Mouse (Mus musculus) lung, adult 2 months (tissue): Measurements from ENCODE around the gene Itga8. TPM values are rescaled to one million over a fixed set of nuclear protein-coding genes. Genes with fewer than 3 reads are reported as not detected.

Experiments used
- DNase-seq: peaks from one replicate; pipeline ENCODE4 v3.0.0; 2022
- H3K4me1 ChIP-seq: fragments of 200-500 bp; 2 replicates; pipeline ENCODE4 v1.6.1; 2011; ENCODE audit warnings: low read length; ENCODE audit not compliant: control insufficient read depth, insufficient read depth
- H3K4me3 ChIP-seq: fragments of 200-500 bp; replicated peaks from 2 replicates; pipeline ENCODE3; 2011; ENCODE audit warnings: low read depth, mild to moderate bottlenecking, control low read depth, low read length; ENCODE audit errors: extremely low read depth
- CTCF ChIP-seq: fragments of 200-500 bp; IDR thresholded peaks from 2 replicates; pipeline ENCODE4 v1.5.1; 2011; ENCODE audit warnings: mild to moderate bottlenecking, low read length, control low read depth; ENCODE audit not compliant: insufficient read depth
- POLR2A ChIP-seq: fragments of 200-500 bp; IDR thresholded peaks from 2 replicates; pipeline ENCODE4 v1.6.1; 2011; ENCODE audit warnings: low read depth, mild to moderate bottlenecking, control low read depth, low read length, borderline replicate concordance; ENCODE audit errors: extremely low read depth
- WGBS: fragments of 180-500 bp; shearing (Covaris S2); methylation state at CpG from one replicate; pipeline ENCODE4 v1.1.7; 2018; 5-methylcytosine and 5-hydroxymethylcytosine counted together
- polyA plus RNA-seq: library from polyadenylated mRNA; depleted of rRNA; stranded (reverse); fragments of >200 nt; gene quantifications from 2 replicates; pipeline ENCODE4 v1.2.3, GENCODE M21; 2012

The Itga8 gene
- polyA plus RNA-seq, 1 experiment, result 57.7 TPM

DNA sequence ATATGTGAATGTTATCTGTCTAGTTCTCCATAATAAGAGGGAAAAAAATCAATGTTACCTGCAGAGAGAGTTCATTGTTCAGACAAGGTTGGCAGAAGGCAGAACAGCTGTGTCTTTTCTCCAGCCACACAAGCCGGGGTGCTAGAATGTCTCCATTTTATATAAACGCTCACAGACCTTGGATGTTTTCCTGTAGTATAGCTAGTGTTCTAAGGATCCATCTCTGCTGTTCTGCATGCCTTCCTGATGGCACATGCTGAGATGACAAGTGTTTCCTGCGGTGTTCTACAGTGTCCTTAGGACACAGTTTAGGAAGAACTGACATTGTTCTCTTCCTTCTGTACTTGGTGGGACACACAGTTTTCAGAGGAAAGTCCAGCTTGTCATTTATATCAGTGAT, 192.4 kb downstream of the Itga8 start:
- DNase-seq, result no peak
- WGBS, result 60% methylated on average over 3 of the region's 3 CpGs
- H3K4me1 ChIP-seq, result no peaks in the 10 kb centered on the region

DNA sequence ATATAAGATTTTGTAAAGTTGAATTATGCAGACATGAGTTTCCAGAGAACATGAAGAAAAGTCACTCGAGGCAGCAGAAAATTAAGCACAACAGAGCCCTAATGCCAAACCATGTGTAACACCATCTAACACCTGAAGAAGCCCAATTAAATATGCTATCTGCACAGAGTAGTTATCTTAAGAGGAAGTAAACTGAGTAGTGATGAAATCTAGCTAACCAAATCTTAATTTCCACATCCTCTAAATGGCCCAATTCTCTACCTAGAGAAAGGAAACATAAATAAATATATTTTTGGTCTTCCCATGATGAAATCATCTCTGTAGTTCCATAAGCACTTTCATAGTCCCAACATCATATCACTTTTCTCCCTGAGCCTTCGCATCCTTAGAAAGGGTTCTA, 193.4 kb downstream of the Itga8 start:
- H3K4me3 ChIP-seq, result no peak overlapping the region
- TF ChIP-seq POLR2A, result no peak
- TF ChIP-seq CTCF, result no peak
- H3K4me1 ChIP-seq, result no peaks in the 10 kb centered on the region
- no peak for DNase-seq
- WGBS, result 80% methylated on average over 2 of the region's 2 CpGs

More for the DNA sequence above, 192.4 kb downstream of the Itga8 start:
- no peak for TF ChIP-seq CTCF
- no peak for TF ChIP-seq POLR2A
- no peak overlapping the region for H3K4me3 ChIP-seq

DNA sequence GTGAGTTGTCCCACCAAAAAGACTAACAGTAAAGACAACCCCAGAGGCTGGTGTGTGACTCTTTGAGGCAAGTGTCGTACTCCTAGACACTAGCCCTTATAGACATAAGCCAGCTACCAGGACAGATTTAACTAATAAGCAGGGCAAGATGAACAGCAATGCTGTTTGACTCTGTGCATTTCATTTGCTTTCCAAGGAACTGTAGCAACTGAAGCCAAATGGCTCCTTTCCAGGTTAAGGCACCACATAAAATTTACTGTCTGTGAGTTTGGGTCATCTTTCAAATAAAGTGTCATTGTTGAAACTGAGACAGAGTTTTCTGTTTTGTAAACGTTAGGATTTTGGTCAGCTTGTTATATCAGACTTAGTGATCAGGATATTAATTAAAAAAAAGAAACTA, 194.5 kb downstream of the Itga8 start:
- H3K4me3 ChIP-seq, result no peak overlapping the region
- H3K4me1 ChIP-seq, result no peaks in the 10 kb centered on the region
- no peak for DNase-seq
- WGBS, result 54% methylated on average over 2 of the region's 2 CpGs
- TF ChIP-seq CTCF (no peak), POLR2A (no peak)

DNA sequence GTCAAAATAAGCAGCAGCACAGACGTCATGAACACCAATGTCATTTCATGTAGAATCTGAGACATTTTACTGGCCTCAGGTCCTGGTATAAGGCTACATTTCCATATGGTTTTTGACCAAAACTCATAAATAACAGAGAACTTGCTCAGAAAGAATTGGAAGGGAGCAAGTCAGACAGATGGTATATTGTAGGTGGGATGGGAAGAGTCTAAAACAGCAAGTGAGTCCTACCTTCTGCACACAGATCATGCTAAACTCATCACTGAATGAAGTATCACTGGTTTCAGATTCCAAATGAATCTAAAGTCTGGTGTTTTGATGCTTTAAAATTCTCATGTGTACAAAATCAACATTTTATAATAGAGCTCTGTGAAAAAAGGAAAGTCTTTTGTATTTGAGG, 198.5 kb downstream of the Itga8 start:
- TF ChIP-seq CTCF (no peak), POLR2A (no peak)
- Histone ChIP-seq H3K4me1 (no peaks in the 10 kb centered on the region), H3K4me3 (no peak overlapping the region)
- 74% methylated on average over 1 of the region's 1 CpGs for WGBS
- no peak for DNase-seq

DNA sequence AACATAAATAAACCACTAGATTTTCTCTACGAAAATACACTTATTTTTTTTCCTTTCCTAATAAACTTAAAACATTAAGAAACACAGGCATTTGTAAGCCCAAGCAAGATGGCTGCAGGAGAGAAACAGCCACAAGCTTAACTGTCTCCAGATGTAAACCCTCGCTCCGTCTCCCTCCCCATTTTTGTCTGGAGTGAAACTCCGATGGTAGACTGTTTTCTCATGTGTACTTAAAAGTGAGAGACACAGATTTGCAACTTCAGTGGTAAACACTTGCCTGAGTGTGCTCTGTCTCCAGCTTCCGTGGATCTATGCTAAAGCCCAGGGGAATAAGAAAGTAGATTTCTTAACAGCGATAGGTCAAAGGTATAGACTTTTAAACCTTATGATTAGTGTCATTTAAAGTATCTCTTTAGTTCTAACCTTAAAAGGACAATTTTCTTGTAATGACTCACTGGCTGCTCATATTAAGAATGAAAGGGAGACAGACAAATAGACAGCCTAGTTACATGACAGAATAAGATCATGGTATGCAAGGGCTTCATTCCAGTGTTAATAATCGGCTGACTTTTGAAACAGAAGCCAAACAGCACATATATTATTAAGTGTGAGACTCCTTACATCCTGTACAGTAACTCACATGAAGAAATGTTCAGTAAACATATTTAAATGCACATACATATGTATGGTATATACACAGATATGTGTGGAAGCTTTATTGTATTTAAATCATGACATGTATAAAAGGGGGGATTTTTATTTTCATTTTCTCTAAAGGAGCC, 209.3 kb downstream of the Itga8 start:
- no peak for TF ChIP-seq CTCF
- no peak for TF ChIP-seq POLR2A
- Histone ChIP-seq H3K4me1 (no peaks in the 10 kb centered on the region), H3K4me3 (no peak overlapping the region)
- WGBS, result 70% methylated on average over 7 of the region's 7 CpGs
- no peak for DNase-seq

DNA sequence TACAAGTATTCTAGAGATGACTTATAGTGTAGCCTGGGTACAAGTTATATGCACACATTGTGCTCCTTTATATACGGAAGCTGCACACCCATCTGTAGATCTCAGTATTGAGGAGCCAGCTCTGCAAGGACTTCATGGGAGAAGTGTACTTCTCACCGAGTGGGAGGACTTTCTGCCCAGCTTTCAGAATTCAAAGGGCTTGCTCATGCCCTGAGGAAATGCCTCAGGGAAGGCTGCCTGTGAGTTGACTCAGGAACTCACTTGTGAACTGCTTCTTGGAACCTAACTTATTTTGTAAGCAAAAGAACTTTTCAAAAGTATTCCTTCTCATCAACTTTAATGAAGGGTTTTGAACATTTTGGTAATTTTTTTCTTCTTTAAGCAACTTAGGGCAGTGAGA, 210.7 kb downstream of the Itga8 start:
- no peak for DNase-seq
- TF ChIP-seq CTCF (no peak), POLR2A (no peak)
- Histone ChIP-seq H3K4me1 (no peaks in the 10 kb centered on the region), H3K4me3 (no peak overlapping the region)
- 74% methylated on average over 2 of the region's 2 CpGs for WGBS

DNA sequence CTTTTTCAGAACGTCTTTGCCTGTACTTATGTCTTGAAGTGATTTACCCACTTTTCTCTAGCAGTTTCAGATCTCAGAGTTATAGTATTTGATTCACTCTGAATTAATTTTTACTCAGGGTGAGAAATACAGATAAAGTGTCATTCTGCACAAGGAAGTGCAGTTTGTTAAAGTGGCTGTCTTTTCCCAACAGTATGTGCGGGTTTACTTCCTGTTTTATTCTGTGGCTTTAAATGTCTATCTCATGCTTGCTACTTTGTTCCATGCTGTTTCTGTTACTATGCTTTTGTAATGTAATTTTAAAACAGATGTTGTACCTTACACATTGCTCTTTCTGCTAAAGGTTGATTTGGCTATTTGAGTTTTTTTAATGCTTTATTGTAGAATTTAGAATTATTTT, 216.2 kb downstream of the Itga8 start:
- 73% methylated on average over 2 of the region's 2 CpGs for WGBS
- no peak for TF ChIP-seq POLR2A
- no peak for TF ChIP-seq CTCF
- Histone ChIP-seq H3K4me3 (no peak overlapping the region), H3K4me1 (no peaks in the 10 kb centered on the region)
- DNase-seq, result no peak

DNA sequence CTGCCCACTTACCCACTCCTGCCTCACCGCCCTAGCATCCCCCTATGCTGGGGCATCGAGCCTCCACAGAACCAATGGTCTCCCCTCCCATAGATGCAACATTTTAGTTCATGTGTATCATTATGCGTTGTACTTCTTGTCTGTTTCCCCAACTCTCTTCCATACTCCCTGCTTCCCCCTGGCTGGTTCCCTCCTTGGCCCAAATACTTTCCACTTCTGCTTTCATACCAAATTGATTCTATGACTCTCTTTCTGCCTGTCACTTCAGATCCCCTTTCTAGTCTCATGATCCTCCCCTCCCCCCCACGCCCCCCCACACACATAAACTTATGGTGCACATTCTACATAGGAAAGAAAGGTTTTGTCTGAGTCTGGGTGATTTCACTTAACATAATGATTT, 217.4 kb downstream of the Itga8 start:
- no peak for TF ChIP-seq CTCF
- no peak for TF ChIP-seq POLR2A
- no peak for DNase-seq
- 86% methylated on average over 4 of the region's 4 CpGs for WGBS

DNA sequence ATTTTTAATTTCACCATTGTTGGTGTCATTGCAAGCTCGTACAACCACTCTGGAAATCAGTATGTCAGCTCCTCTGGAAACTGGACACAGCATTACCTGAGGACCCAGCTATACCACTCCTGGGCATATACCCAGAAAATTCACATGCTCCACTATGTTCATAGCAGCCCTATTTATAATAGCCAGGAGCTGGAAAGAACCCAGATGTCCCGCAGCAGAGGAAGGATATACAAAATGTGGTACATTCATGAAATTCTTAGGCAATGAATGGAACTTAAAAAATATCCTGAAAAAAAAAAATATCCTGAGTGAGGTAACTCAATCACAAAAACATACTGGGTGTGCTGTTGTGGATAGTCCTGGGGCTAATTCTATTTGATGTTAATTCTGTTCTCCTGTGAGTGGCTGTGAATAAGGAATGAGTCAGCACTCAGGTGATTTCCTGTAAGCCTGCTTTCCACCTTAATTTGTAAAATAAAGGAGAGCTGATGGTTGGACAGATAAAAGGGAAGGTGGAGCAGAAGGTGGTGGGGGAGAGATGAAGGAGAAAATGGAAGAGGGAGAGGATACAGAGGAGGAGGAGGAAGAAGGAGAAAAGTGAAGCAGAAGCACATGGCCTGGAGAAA, 224.3 kb downstream of the Itga8 start:
- WGBS, result 59% methylated on average over 2 of the region's 2 CpGs

More for the DNA sequence above, 217.4 kb downstream of the Itga8 start:
- Histone ChIP-seq H3K4me1 (no peaks in the 10 kb centered on the region), H3K4me3 (no peak overlapping the region)

More for the DNA sequence above, 224.3 kb downstream of the Itga8 start:
- Histone ChIP-seq H3K4me1 (no peaks in the 10 kb centered on the region), H3K4me3 (no peak overlapping the region)
- TF ChIP-seq POLR2A, result no peak
- no peak for DNase-seq
